Mouse (Mus musculus) lung, postnatal 0 days (tissue): Measurements from ENCODE around the gene Afap1.

ENCODE experiments used
- CTCF ChIP-seq: IDR thresholded peaks from 2 replicates; pipeline ENCODE4 v1.5.1; 2016; ENCODE audit warnings: antibody characterized with exemption, mild to moderate bottlenecking
- EP300 ChIP-seq: IDR thresholded peaks from 2 replicates; pipeline ENCODE4 v1.6.1; 2016; ENCODE audit warnings: antibody characterized with exemption, mild to moderate bottlenecking, control low read depth

GRCm38 (mm10) chr5:35921595-35922254 is 28.6 kb downstream of the Afap1 start:
- TF ChIP-seq EP300 (no peak; the same call in 1 of the 2 replicates), CTCF (no peak)
